Mouse (Mus musculus) cortical plate, adult 2 months (tissue): ENCODE measurements around the gene Ankrd49.

Experiments used
- CTCF ChIP-seq: fragments of 200-500 bp; IDR thresholded peaks from 2 replicates; pipeline ENCODE4 v1.5.1; 2011; ENCODE audit warnings: mild to moderate bottlenecking, control low read depth, low read length; ENCODE audit not compliant: insufficient read depth; ENCODE audit errors: extremely low read depth
- POLR2A ChIP-seq: fragments of 200-500 bp; IDR thresholded peaks from 2 replicates; pipeline ENCODE4 v1.6.1; 2011; ENCODE audit warnings: mild to moderate bottlenecking, low read length, control low read depth; ENCODE audit not compliant: insufficient read depth; ENCODE audit errors: extremely low read depth

- no peak for TF ChIP-seq CTCF
- TF ChIP-seq POLR2A, result no peak
These were observed 13.7 kb downstream of the Ankrd49 start, which contains the start of gene 1700012B09Rik for GRCm38 (mm10) chr9:14770803-14771471.
